Mouse (Mus musculus) bone marrow macrophage, adult 2 months (primary cell): ENCODE data around the gene Mpc1.

Experiments used
- CTCF ChIP-seq: IDR thresholded peaks from 2 replicates; pipeline ENCODE4 v1.5.1; 2012; ENCODE audit warnings: low read depth, mild to moderate bottlenecking, low read length, moderate library complexity
- POLR2A ChIP-seq: IDR thresholded peaks from 2 replicates; pipeline ENCODE4 v1.6.1; 2012; ENCODE audit warnings: mild to moderate bottlenecking, low read depth, low read length, borderline replicate concordance

GRCm38 (mm10) chr17:8284254-8284661, 1.6 kb downstream of the Mpc1 start:
- TF ChIP-seq CTCF (no peak), POLR2A (no peak)
